Mouse (Mus musculus): ENCODE results near the gene Nanog. TPM values are rescaled to one million over a fixed set of nuclear protein-coding genes. Genes with fewer than 3 reads are reported as not detected.
A peak's percentile ranks its signal among the peaks of the same experiment; 100 is the strongest.

Gene Nanog
- polyA plus RNA-seq, 1 experiment from 2014 or later = 0.33 TPM

- Histone ChIP-seq H3K9me3 (replicated peaks) (no peaks in the 10 kb centered on the region), H3K4me1 (peaks cover 5% of the 10 kb centered on the region; the same call in 1 of the 2 replicates), H3K4me2 (replicated peaks) (peak overlapping the region; percentile 77), H3K27me3 (peaks cover 21% of the 10 kb centered on the region), H3K36me3 (no peaks in the 10 kb centered on the region), H3K4me3 (replicated peaks) (peak overlapping the region; percentile 53), H3K27ac (replicated peaks) (no peak overlapping the region), H3K9ac (peak overlapping the region; percentile 9; the same call in 1 of the 2 replicates)
- ATAC-seq (ENCODE audit: insufficient number of reproducible peaks, low FRiP score, low TSS enrichment, low read depth) = no peak
- WGBS = under 1% methylated on average over 23 of the region's 23 CpGs
Measured at GRCm38 (mm10) chr6:122742228-122742899, 35.1 kb downstream of the Nanog start.

- H3K9ac ChIP-seq = no peak overlapping the region
- WGBS = 18% methylated on average over 11 of the region's 11 CpGs
- H3K27ac ChIP-seq (replicated peaks) = no peak overlapping the region
- H3K36me3 ChIP-seq = no peaks in the 10 kb centered on the region
- no peak overlapping the region for H3K4me3 ChIP-seq (replicated peaks)
- H3K27me3 ChIP-seq = peaks cover 21% of the 10 kb centered on the region
- no peak overlapping the region for H3K4me2 ChIP-seq (replicated peaks)
- H3K9me3 ChIP-seq (replicated peaks) = no peaks in the 10 kb centered on the region
- peaks cover 5% of the 10 kb centered on the region; the same call in 1 of the 2 replicates for H3K4me1 ChIP-seq
- no peak for ATAC-seq (ENCODE audit: insufficient number of reproducible peaks, low FRiP score, low TSS enrichment, low read depth)
Measured at GRCm38 (mm10) chr6:122743353-122743752, 36.1 kb downstream of the Nanog start.

- H3K27ac ChIP-seq (replicated peaks) = no peak overlapping the region
- no peak overlapping the region for H3K4me3 ChIP-seq (replicated peaks)
- no peak overlapping the region for H3K4me2 ChIP-seq (replicated peaks)
- no peaks in the 10 kb centered on the region for H3K9me3 ChIP-seq (replicated peaks)
- no peaks in the 10 kb centered on the region for H3K36me3 ChIP-seq
- peaks cover 5% of the 10 kb centered on the region; the same call in 1 of the 2 replicates for H3K4me1 ChIP-seq
- 0 out of 2 replicates have a peak, but pooled peaks have one; percentile 26 for ATAC-seq (ENCODE audit: insufficient number of reproducible peaks, low FRiP score, low TSS enrichment, low read depth)
- 28% methylated on average over 10 of the region's 10 CpGs for WGBS
- H3K27me3 ChIP-seq = peaks cover 21% of the 10 kb centered on the region
- H3K9ac ChIP-seq = no peak overlapping the region
Measured at GRCm38 (mm10) chr6:122744505-122745249, 37.4 kb downstream of the Nanog start.

GRCm38 (mm10) chr6:122750579-122750978 lies 43.3 kb downstream of the Nanog start:
- 82% methylated on average over 6 of the region's 6 CpGs for WGBS
- Histone ChIP-seq H3K36me3 (no peaks in the 10 kb centered on the region), H3K4me3 (replicated peaks) (no peak overlapping the region), H3K4me2 (replicated peaks) (no peak overlapping the region), H3K27me3 (no peaks in the 10 kb centered on the region), H3K9ac (no peak overlapping the region), H3K9me3 (replicated peaks) (no peaks in the 10 kb centered on the region), H3K4me1 (no peaks in the 10 kb centered on the region), H3K27ac (replicated peaks) (no peak overlapping the region)
- no peak for ATAC-seq (ENCODE audit: insufficient number of reproducible peaks, low FRiP score, low TSS enrichment, low read depth)

- ATAC-seq (ENCODE audit: insufficient number of reproducible peaks, low FRiP score, low TSS enrichment, low read depth) = no peak
- no peaks in the 10 kb centered on the region for H3K27me3 ChIP-seq
- no peak overlapping the region for H3K4me2 ChIP-seq (replicated peaks)
- H3K9me3 ChIP-seq (replicated peaks) = no peaks in the 10 kb centered on the region
- H3K4me1 ChIP-seq = no peaks in the 10 kb centered on the region
- H3K4me3 ChIP-seq (replicated peaks) = no peak overlapping the region
- no peak overlapping the region for H3K27ac ChIP-seq (replicated peaks)
- H3K9ac ChIP-seq = no peak overlapping the region
- H3K36me3 ChIP-seq = no peaks in the 10 kb centered on the region
- 32% methylated on average over 2 of the region's 2 CpGs for WGBS
Measured at GRCm38 (mm10) chr6:122755913-122756312, 48.6 kb downstream of the Nanog start.

- no peak for ATAC-seq (ENCODE audit: insufficient number of reproducible peaks, low FRiP score, low TSS enrichment, low read depth)
- 77% methylated on average over 5 of the region's 5 CpGs for WGBS
- no peaks in the 10 kb centered on the region for H3K27me3 ChIP-seq
Measured at GRCm38 (mm10) chr6:122758732-122759131, 51.4 kb downstream of the Nanog start.

GRCm38 (mm10) chr6:122761011-122761599 lies 53.8 kb downstream of the Nanog start:
- no peaks in the 10 kb centered on the region for H3K36me3 ChIP-seq
- peak overlapping the region; percentile 37 for H3K4me2 ChIP-seq (replicated peaks)
- no peak overlapping the region for H3K9ac ChIP-seq
- H3K4me3 ChIP-seq (replicated peaks) = peak overlapping the region; percentile 42
- H3K27me3 ChIP-seq = peaks cover 3% of the 10 kb centered on the region; the same call in 1 of the 2 replicates
- H3K4me1 ChIP-seq = peaks cover 13% of the 10 kb centered on the region
- no peaks in the 10 kb centered on the region for H3K9me3 ChIP-seq (replicated peaks)
- 0 out of 2 replicates have a peak, but pooled peaks have one; percentile 56 for ATAC-seq (ENCODE audit: insufficient number of reproducible peaks, low FRiP score, low TSS enrichment, low read depth)
- peak overlapping the region; percentile 52 for H3K27ac ChIP-seq (replicated peaks)
- 1% methylated on average over 11 of the region's 11 CpGs for WGBS

More at GRCm38 (mm10) chr6:122758732-122759131, 51.4 kb downstream of the Nanog start:
- H3K36me3 ChIP-seq = no peaks in the 10 kb centered on the region
- H3K9me3 ChIP-seq (replicated peaks) = no peaks in the 10 kb centered on the region
- peaks cover under 1% of the 10 kb centered on the region; the same call in 1 of the 2 replicates for H3K4me1 ChIP-seq
- no peak overlapping the region for H3K4me2 ChIP-seq (replicated peaks)
- H3K27ac ChIP-seq (replicated peaks) = no peak overlapping the region
- H3K9ac ChIP-seq = no peak overlapping the region
- H3K4me3 ChIP-seq (replicated peaks) = no peak overlapping the region

GRCm38 (mm10) chr6:122761901-122762300 lies 54.6 kb downstream of the Nanog start:
- Histone ChIP-seq H3K4me3 (replicated peaks) (no peak overlapping the region), H3K4me1 (peaks cover 13% of the 10 kb centered on the region), H3K9me3 (replicated peaks) (no peaks in the 10 kb centered on the region), H3K4me2 (replicated peaks) (no peak overlapping the region), H3K9ac (no peak overlapping the region), H3K27me3 (peaks cover 3% of the 10 kb centered on the region; the same call in 1 of the 2 replicates), H3K36me3 (no peaks in the 10 kb centered on the region), H3K27ac (replicated peaks) (no peak overlapping the region)
- no peak for ATAC-seq (ENCODE audit: insufficient number of reproducible peaks, low FRiP score, low TSS enrichment, low read depth)

GRCm38 (mm10) chr6:122762480-122762879 lies 55.2 kb downstream of the Nanog start:
- no peak overlapping the region for H3K4me3 ChIP-seq (replicated peaks)
- H3K36me3 ChIP-seq = no peaks in the 10 kb centered on the region
- peaks cover 13% of the 10 kb centered on the region for H3K4me1 ChIP-seq
- ATAC-seq (ENCODE audit: insufficient number of reproducible peaks, low FRiP score, low TSS enrichment, low read depth) = no peak
- no peak overlapping the region for H3K4me2 ChIP-seq (replicated peaks)
- H3K9ac ChIP-seq = no peak overlapping the region
- H3K27me3 ChIP-seq = peaks cover 3% of the 10 kb centered on the region; the same call in 1 of the 2 replicates
- no peak overlapping the region for H3K27ac ChIP-seq (replicated peaks)
- WGBS = 74% methylated on average over 3 of the region's 3 CpGs
- H3K9me3 ChIP-seq (replicated peaks) = no peaks in the 10 kb centered on the region

GRCm38 (mm10) chr6:122762952-122763700 lies 55.8 kb downstream of the Nanog start:
- WGBS = 71% methylated on average over 11 of the region's 11 CpGs
- no peak overlapping the region for H3K27ac ChIP-seq (replicated peaks)
- no peak for ATAC-seq (ENCODE audit: insufficient number of reproducible peaks, low FRiP score, low TSS enrichment, low read depth)

More at GRCm38 (mm10) chr6:122762952-122763700, 55.8 kb downstream of the Nanog start:
- Histone ChIP-seq H3K4me1 (peaks cover 13% of the 10 kb centered on the region), H3K4me2 (replicated peaks) (no peak overlapping the region), H3K27me3 (peaks cover 3% of the 10 kb centered on the region; the same call in 1 of the 2 replicates), H3K36me3 (no peaks in the 10 kb centered on the region), H3K9ac (no peak overlapping the region), H3K4me3 (replicated peaks) (no peak overlapping the region), H3K9me3 (replicated peaks) (no peaks in the 10 kb centered on the region)

Data from embryonic facial prominence, embryonic 15.5 days (tissue).